Mouse (Mus musculus) heart, adult 9 months (tissue): ENCODE measurements at regions not wholly inside any gene's neighbourhood (a gene's known extent, or its start where the extent isn't known, plus 50 kb on each side); places are given as distances from the start of the nearest gene placed in this dataset.
"Not testable (repeated sequence)": the region's sequence is repeated elsewhere in the genome, so short reads cannot be mapped to it uniquely, and the experiment has no call there.

Experiments
- DNase-seq, 2 experiments: peaks; one replicate each; pipeline ENCODE4 v3.0.0; 2022; ENCODE audit warnings: low spot score in 2 of 2

GRCm38 (mm10) chr11:113132078-113133064 is 350.3 kb downstream of the Sox9 start:
- DNase-seq, result no peak

GRCm38 (mm10) chr11:113133407-113133806 is 351.4 kb downstream of the Sox9 start:
- DNase-seq, result no peak

GRCm38 (mm10) chr11:113135261-113135660 is 353.2 kb downstream of the Sox9 start:
- no peak for DNase-seq

GRCm38 (mm10) chr11:113138462-113138861 is 356.4 kb downstream of the Sox9 start:
- DNase-seq, result no peak

- no peak for DNase-seq
Observed at GRCm38 (mm10) chr11:113140595-113140994, 358.6 kb downstream of the Sox9 start.

GRCm38 (mm10) chr11:113142816-113143215 is 360.8 kb downstream of the Sox9 start:
- DNase-seq, result no peak

GRCm38 (mm10) chr11:113143839-113144627 is 362.0 kb downstream of the Sox9 start:
- DNase-seq, result peak; percentile 71 to 80

GRCm38 (mm10) chr11:113145721-113146120 is 363.7 kb downstream of the Sox9 start:
- DNase-seq, result no peak

- DNase-seq, result no peak
Observed at GRCm38 (mm10) chr11:113146762-113147161, 364.7 kb downstream of the Sox9 start.

GRCm38 (mm10) chr11:113147535-113148197 is 365.6 kb downstream of the Sox9 start:
- peak in 1 of 2 experiments; percentile 8 for DNase-seq

GRCm38 (mm10) chr11:113148198-113148537 is 366.1 kb downstream of the Sox9 start:
- no peak for DNase-seq

GRCm38 (mm10) chr11:113155515-113155914 is 373.5 kb downstream of the Sox9 start:
- DNase-seq, result no peak

- DNase-seq, result no peak
Observed at GRCm38 (mm10) chr11:113163941-113164340, 381.9 kb downstream of the Sox9 start.

- DNase-seq, result no peak
Observed at GRCm38 (mm10) chr11:113164510-113164909, 382.5 kb downstream of the Sox9 start.

- peak; percentile 72 to 83 for DNase-seq
Observed at GRCm38 (mm10) chr11:113165069-113165795, 383.2 kb downstream of the Sox9 start.

GRCm38 (mm10) chr11:113166517-113166916 is 384.5 kb downstream of the Sox9 start:
- DNase-seq, result peak in 1 of 2 experiments; percentile 12

- DNase-seq, result peak; percentile 73 to 74
Observed at GRCm38 (mm10) chr11:113172497-113173140, 390.6 kb downstream of the Sox9 start.

GRCm38 (mm10) chr11:113173317-113173716 is 391.3 kb downstream of the Sox9 start:
- not testable (repeated sequence) for DNase-seq

- no peak for DNase-seq
Observed at GRCm38 (mm10) chr11:113174011-113174507, 392.0 kb downstream of the Sox9 start.

- no peak for DNase-seq
Observed at GRCm38 (mm10) chr11:113175323-113175722, 393.3 kb downstream of the Sox9 start.

- peak in 1 of 2 experiments; percentile 21 for DNase-seq
Observed at GRCm38 (mm10) chr11:113176183-113176582, 394.2 kb downstream of the Sox9 start.
